Mouse (Mus musculus): Measurements from ENCODE around the gene Zfp821. TPM values are rescaled to one million over a fixed set of nuclear protein-coding genes. Genes with fewer than 3 reads are reported as not detected.

Zfp821 gene
- total RNA-seq, 2 experiments from 2014 or later = 13.1 to 15.2 TPM

Other genes with a start within 250 kb of the Zfp821 start
- not detected for gene Pmfbp1, start 211.5 kb upstream of the Zfp821 start, total RNA-seq (2021)
- 10 to 100 TPM; 18.0 to 18.6 TPM for gene Dhx38, start 139.7 kb upstream of the Zfp821 start, total RNA-seq (2021)
- gene Txnl4b, start 139.7 kb upstream of the Zfp821 start, total RNA-seq (2021) = 1 to 10 TPM; 5.3 to 6.9 TPM
- gene Hp, start 126.4 kb upstream of the Zfp821 start, total RNA-seq (2021) = 1 to 10 TPM; 2.6 to 4.5 TPM
- gene Dhodh, start 96.9 kb upstream of the Zfp821 start, total RNA-seq (2021) = 10 to 100 TPM; 14.1 to 18.7 TPM
- under 1 TPM in 1 of 2 experiments, not detected in 1; 0.26 TPM for gene Pkd1l3, start 91.0 kb upstream of the Zfp821 start, total RNA-seq (2021)
- gene Ist1, start 12.3 kb upstream of the Zfp821 start, total RNA-seq (2021) = 10 to 100 TPM; 61.7 to 62.6 TPM
- gene Atxn1l, start 32.2 kb downstream of the Zfp821 start, total RNA-seq (2021) = 10 to 100 TPM; 34.7 to 36.7 TPM
- gene Ap1g1, start 73.0 kb downstream of the Zfp821 start, total RNA-seq (2021) = 10 to 100 TPM; 53.2 to 53.6 TPM
- 1 to 10 TPM; 5.6 to 6.4 TPM for gene Phlpp2, start 163.0 kb downstream of the Zfp821 start, total RNA-seq (2021)